ENCODE assay signal across 19 mouse cellular contexts in genomic region chr7:118788481-118788880, GRCm38 (mm10). TPM values are rescaled to one million over a fixed set of nuclear protein-coding genes. Genes with fewer than 3 reads are reported as not detected.
DNase-seq lines count a peak whose midpoint lies in the region; ATAC-seq and TF ChIP-seq lines count a peak whose summit lies in the region.
"Had no signal": no experiment of that assay in that cellular context is flagged by ENCODE, and none has a peak within 500 bp of the region (broad histone marks: within the 10 kb centered on the region; RNA-seq: fewer than 3 reads in every experiment).

No protein-coding gene starts in this region.

- TF ChIP-seq CTCF in E14TG2a.4 (conservative IDR thresholded peaks at IDR 0.05; ENCODE audit: low read length), result peak; percentile 11; the same call in 1 of the 2 replicates
- no peak for TF ChIP-seq CTCF in lung, adult 2 months (IDR thresholded peaks at IDR 0.05; ENCODE audit: insufficient read depth, low read length)

- TF ChIP-seq POLR2A in lung, adult 2 months (IDR thresholded peaks at IDR 0.05; ENCODE audit: borderline replicate concordance, extremely low read depth, low read depth, low read length), result no peak

- ATAC-seq in hindbrain, embryonic 11.5 days (ENCODE audit: low FRiP score), result no peak
- no peak for ATAC-seq in hindbrain, embryonic 16.5 days
- no peak for ATAC-seq in liver, embryonic 11.5 days (replicated peaks; ENCODE audit: low FRiP score)
- ATAC-seq: activated CD4-positive, CD25-positive, alpha-beta regulatory T cell, adult 4 months; inflammation-experienced regulatory T-cells, adult 6 months; midbrain, embryonic 13.5 days had no signal

- H3K27ac ChIP-seq in hindbrain, embryonic 11.5 days (ENCODE audit: low read depth, low read length), result no peak overlapping the region
- no peak overlapping the region for H3K27ac ChIP-seq in hindbrain, embryonic 16.5 days (ENCODE audit: low read depth, low read length)
- H3K27ac ChIP-seq in liver, embryonic 11.5 days (ENCODE audit: low read depth, low read length), result no peak overlapping the region
- H3K27ac ChIP-seq: kidney, embryonic 15.5 days; midbrain, embryonic 13.5 days had no signal

- H3K4me2 ChIP-seq in hindbrain, embryonic 11.5 days (replicated peaks; ENCODE audit: low read depth, low read length), result no peak overlapping the region
- H3K4me2 ChIP-seq in hindbrain, embryonic 16.5 days (ENCODE audit: low read length), result no peak overlapping the region
- no peak overlapping the region for H3K4me2 ChIP-seq in liver, embryonic 11.5 days
- H3K4me2 ChIP-seq: kidney, embryonic 15.5 days; lung, embryonic 14.5 days; midbrain, embryonic 13.5 days had no signal

- no peaks in the 10 kb centered on the region for H3K9me3 ChIP-seq in hindbrain, embryonic 11.5 days (ENCODE audit: control insufficient read depth, low read length)
- H3K9me3 ChIP-seq in hindbrain, embryonic 16.5 days (ENCODE audit: control insufficient read depth, low read length), result no peaks in the 10 kb centered on the region
- no peaks in the 10 kb centered on the region for H3K9me3 ChIP-seq in E14TG2a.4 (ENCODE audit: low read length)
- no peaks in the 10 kb centered on the region for H3K9me3 ChIP-seq in liver, embryonic 11.5 days (ENCODE audit: control insufficient read depth, low read length)
- H3K9me3 ChIP-seq: kidney, embryonic 15.5 days; midbrain, embryonic 13.5 days had no signal

- H3K4me1 ChIP-seq in hindbrain, embryonic 11.5 days (replicated peaks; ENCODE audit: control insufficient read depth, insufficient read depth, low read length), result no peaks in the 10 kb centered on the region
- H3K4me1 ChIP-seq in hindbrain, embryonic 16.5 days (ENCODE audit: control insufficient read depth, insufficient read depth, low read depth, low read length), result no peaks in the 10 kb centered on the region
- H3K4me1 ChIP-seq in E14TG2a.4 (replicated peaks; ENCODE audit: low read depth, low read length), result peaks cover 28% of the 10 kb centered on the region
- H3K4me1 ChIP-seq in liver, embryonic 11.5 days (replicated peaks; ENCODE audit: control insufficient read depth, insufficient read depth, low read length), result no peaks in the 10 kb centered on the region
- no peaks in the 10 kb centered on the region for H3K4me1 ChIP-seq in lung, adult 2 months (ENCODE audit: control insufficient read depth, insufficient read depth, low read length)
- H3K4me1 ChIP-seq: midbrain, embryonic 13.5 days had no signal

- H3K27me3 ChIP-seq in hindbrain, embryonic 11.5 days (ENCODE audit: control insufficient read depth, insufficient read depth, low read length), result no peaks in the 10 kb centered on the region
- no peaks in the 10 kb centered on the region for H3K27me3 ChIP-seq in hindbrain, embryonic 16.5 days (replicated peaks; ENCODE audit: control insufficient read depth, insufficient read depth, low read length)
- H3K27me3 ChIP-seq in E14TG2a.4 (ENCODE audit: insufficient read depth, low read length), result no peaks in the 10 kb centered on the region
- H3K27me3 ChIP-seq in liver, embryonic 11.5 days (replicated peaks; ENCODE audit: control insufficient read depth, insufficient read depth, low read length), result no peaks in the 10 kb centered on the region
- H3K27me3 ChIP-seq: kidney, embryonic 15.5 days; midbrain, embryonic 13.5 days had no signal

- H3K36me3 ChIP-seq in hindbrain, embryonic 11.5 days (ENCODE audit: control insufficient read depth, insufficient read depth, low read length), result no peaks in the 10 kb centered on the region
- H3K36me3 ChIP-seq in hindbrain, embryonic 16.5 days (ENCODE audit: control insufficient read depth, insufficient read depth, low read length), result peaks cover 23% of the 10 kb centered on the region
- H3K36me3 ChIP-seq in E14TG2a.4 (ENCODE audit: insufficient read depth, low read length), result peaks cover 30% of the 10 kb centered on the region
- peaks cover 8% of the 10 kb centered on the region; the same call in 1 of the 2 replicates for H3K36me3 ChIP-seq in liver, embryonic 11.5 days (ENCODE audit: control insufficient read depth, insufficient read depth, low read length)

- no peak overlapping the region for H3K9ac ChIP-seq in hindbrain, embryonic 11.5 days (ENCODE audit: low read depth, low read length)
- H3K9ac ChIP-seq in hindbrain, embryonic 16.5 days (ENCODE audit: low read depth, low read length), result no peak overlapping the region
- no peak overlapping the region for H3K9ac ChIP-seq in liver, embryonic 11.5 days (ENCODE audit: low read depth, low read length)
- H3K9ac ChIP-seq: kidney, embryonic 15.5 days; lung, embryonic 14.5 days; midbrain, embryonic 13.5 days had no signal

- no peak overlapping the region for H3K4me3 ChIP-seq in hindbrain, embryonic 11.5 days (ENCODE audit: low read depth, low read length)
- H3K4me3 ChIP-seq in hindbrain, embryonic 16.5 days (ENCODE audit: low read length), result no peak overlapping the region
- H3K4me3 ChIP-seq in E14TG2a.4 (replicated peaks; ENCODE audit: low read length), result no peak overlapping the region
- no peak overlapping the region for H3K4me3 ChIP-seq in liver, embryonic 11.5 days (ENCODE audit: low read depth, low read length)
- H3K4me3 ChIP-seq in lung, adult 2 months (replicated peaks; ENCODE audit: extremely low read depth, low read depth, low read length), result no peak overlapping the region
- H3K4me3 ChIP-seq: kidney, embryonic 15.5 days; midbrain, embryonic 13.5 days had no signal

- peak; percentile 20 for DNase-seq in embryo, embryonic 10.5 days (ENCODE audit: low spot score)
- no peak for DNase-seq in embryo, embryonic 10 days (ENCODE audit: low spot score)
- DNase-seq in hindbrain, embryonic 11.5 days (ENCODE audit: low spot score), result peak; percentile 22
- DNase-seq in adrenal gland, postnatal 10 days, result peak; percentile 63
- no peak for DNase-seq in liver, embryonic 11.5 days (ENCODE audit: low spot score)
- DNase-seq in lung, adult 2 months, result no peak
- DNase-seq: cerebellum, adult 18-20 months; cerebellum, postnatal 36 days; gastrocnemius, postnatal 25 days; layer of hippocampus, postnatal 36 days; lung, embryonic 14.5 days; right cerebral cortex, postnatal 25 days; thymus, postnatal 25 days had no signal

- 62% methylated on average over 7 of the region's 7 CpGs for WGBS in hindbrain, embryonic 11.5 days
- 62% methylated on average over 7 of the region's 7 CpGs for WGBS in hindbrain, embryonic 16.5 days
- WGBS in liver, embryonic 11.5 days, result 73% methylated on average over 7 of the region's 7 CpGs
- WGBS in lung, adult 2 months, result 62% methylated on average over 7 of the region's 7 CpGs

RNA-seq across cellular contexts. Expression of gene Vps35l, which starts 48.5 kb away (rescaled TPM):
- 74.4 and 83.3 TPM in 2 replicates for polyA plus RNA-seq in hindbrain, embryonic 11.5 days (2014; fragmentation: Nextera tagmentation; extraction: Ambion mirVana)
- polyA plus RNA-seq in hindbrain, embryonic 16.5 days (2015; fragmentation: Nextera tagmentation; extraction: Ambion mirVana), result 91.9 and 102 TPM in 2 replicates
- 10 to 100 TPM; 54.0 to 61.7 TPM for total RNA-seq in adrenal gland, postnatal 10 days (2021)
- polyA plus RNA-seq in liver, embryonic 11.5 days (2014; fragmentation: Nextera tagmentation; extraction: Ambion mirVana), result 56.6 and 64.3 TPM in 2 replicates
- 40.1 and 41.7 TPM in 2 replicates for polyA plus RNA-seq in lung, adult 2 months (2012; rRNA removed)

Comparison
In these comparisons a context has a peak if more than half of its experiments do, and no peak if none do; other contexts are left out.
1. DNase-seq: peak in embryo, embryonic 10.5 days (single experiment), hindbrain, embryonic 11.5 days (single experiment) and adrenal gland, postnatal 10 days (single experiment); none in embryo, embryonic 10 days (single experiment), liver, embryonic 11.5 days (single experiment) and lung, adult 2 months (single experiment).